Mouse (Mus musculus) right cerebral cortex, postnatal 4 days (tissue): Measurements from ENCODE around the gene Wwox.
"Not testable (repeated sequence)": the region's sequence is repeated elsewhere in the genome, so short reads cannot be mapped to it uniquely, and the experiment has no call there.

Experiments
- DNase-seq: peaks from one replicate; pipeline ENCODE4 v3.0.0-alpha.2; 2022

Gene Wwox

GRCm38 (mm10) chr8:114814769-114815736 is 375.6 kb downstream of the Wwox start:
- no peak for DNase-seq

- DNase-seq: no peak
Measured at GRCm38 (mm10) chr8:114816343-114816742, 376.9 kb downstream of the Wwox start.

GRCm38 (mm10) chr8:114816949-114817348 is 377.5 kb downstream of the Wwox start:
- no peak for DNase-seq

GRCm38 (mm10) chr8:114821543-114821942 is 382.1 kb downstream of the Wwox start:
- no peak for DNase-seq

- no peak for DNase-seq
Measured at GRCm38 (mm10) chr8:114825460-114825859, 386.0 kb downstream of the Wwox start.

GRCm38 (mm10) chr8:114826991-114827390 is 387.5 kb downstream of the Wwox start:
- no peak for DNase-seq

GRCm38 (mm10) chr8:114827810-114828209 is 388.4 kb downstream of the Wwox start:
- not testable (repeated sequence) for DNase-seq

- DNase-seq: no peak
Measured at GRCm38 (mm10) chr8:114831595-114831994, 392.1 kb downstream of the Wwox start.

- DNase-seq: no peak
Measured at GRCm38 (mm10) chr8:114832251-114832774, 392.9 kb downstream of the Wwox start.

- no peak for DNase-seq
Measured at GRCm38 (mm10) chr8:114834730-114835129, 395.3 kb downstream of the Wwox start.

- no peak for DNase-seq
Measured at GRCm38 (mm10) chr8:114839998-114840397, 400.5 kb downstream of the Wwox start.

GRCm38 (mm10) chr8:114847666-114848065 is 408.2 kb downstream of the Wwox start:
- DNase-seq: no peak

- no peak for DNase-seq
Measured at GRCm38 (mm10) chr8:114849461-114849860, 410.0 kb downstream of the Wwox start.

GRCm38 (mm10) chr8:114850014-114850870 is 410.8 kb downstream of the Wwox start:
- no peak for DNase-seq

- no peak for DNase-seq
Measured at GRCm38 (mm10) chr8:114853765-114854164, 414.3 kb downstream of the Wwox start.

- DNase-seq: no peak
Measured at GRCm38 (mm10) chr8:114855833-114856232, 416.4 kb downstream of the Wwox start.

GRCm38 (mm10) chr8:114865911-114866310 is 426.5 kb downstream of the Wwox start:
- DNase-seq: no peak

- no peak for DNase-seq
Measured at GRCm38 (mm10) chr8:114869321-114869720, 429.9 kb downstream of the Wwox start.

- DNase-seq: no peak
Measured at GRCm38 (mm10) chr8:114870410-114870809, 431.0 kb downstream of the Wwox start.

GRCm38 (mm10) chr8:114872491-114872890 is 433.0 kb downstream of the Wwox start:
- no peak for DNase-seq

- DNase-seq: no peak
Measured at GRCm38 (mm10) chr8:114875161-114875560, 435.7 kb downstream of the Wwox start.

- no peak for DNase-seq
Measured at GRCm38 (mm10) chr8:114876161-114876611, 436.7 kb downstream of the Wwox start.

- no peak for DNase-seq
Measured at GRCm38 (mm10) chr8:114876696-114877206, 437.3 kb downstream of the Wwox start.
